Mouse (Mus musculus): ENCODE results near the gene Coasy.

The Coasy gene

GRCm38 (mm10) chr11:101133037-101133436 is 50.7 kb downstream of the Coasy start:
- DNase-seq (ENCODE audit: low spot score): no peak

DNA sequence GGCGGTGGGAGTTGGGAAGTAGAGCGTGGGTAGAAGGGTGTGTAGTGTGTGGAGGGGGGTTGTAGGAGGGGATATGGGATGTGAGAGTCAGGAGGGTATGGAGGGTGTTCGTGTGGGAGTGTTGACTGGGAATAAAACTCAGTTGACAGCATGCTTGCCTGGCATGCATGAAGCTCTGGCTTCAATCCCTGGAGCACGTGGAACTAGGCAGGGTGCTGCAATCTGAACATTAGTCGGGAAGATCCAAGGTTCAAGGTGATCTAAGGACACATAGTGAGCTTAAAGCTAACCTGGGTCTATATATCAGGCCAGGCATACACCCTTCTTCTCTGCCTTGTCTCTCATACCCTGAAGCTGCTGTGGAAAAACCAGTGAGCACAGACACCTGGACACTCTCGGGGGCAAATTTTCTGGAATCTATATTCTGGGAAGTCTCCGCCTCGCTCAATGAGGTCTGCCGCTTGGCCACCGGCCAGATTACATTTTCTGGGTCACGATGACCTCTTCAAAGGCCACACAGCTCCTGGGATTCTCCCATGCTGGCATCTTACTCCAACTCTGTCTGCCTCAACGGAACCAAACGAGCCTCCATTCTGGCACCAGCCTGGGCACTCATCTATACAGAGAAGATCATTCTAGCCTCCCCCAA is 52.0 kb downstream of the Coasy start:
- DNase-seq (ENCODE audit: low spot score): no peak

Measured in ovary, postnatal 14 days (tissue).